Mouse (Mus musculus) cerebellum, adult 2 months (tissue): Measurements from ENCODE around the gene Cep295.

Source experiments
- CTCF ChIP-seq: fragments of 200-500 bp; IDR thresholded peaks from 2 replicates; pipeline ENCODE4 v1.5.1; 2011; ENCODE audit warnings: low read depth, mild to moderate bottlenecking, control low read depth, low read length, moderate library complexity, borderline replicate concordance; ENCODE audit not compliant: insufficient read depth
- POLR2A ChIP-seq: fragments of 200-500 bp; IDR thresholded peaks from 2 replicates; pipeline ENCODE4 v1.6.1; 2011; ENCODE audit warnings: low read length, control low read depth, borderline replicate concordance; ENCODE audit not compliant: insufficient read depth

DNA sequence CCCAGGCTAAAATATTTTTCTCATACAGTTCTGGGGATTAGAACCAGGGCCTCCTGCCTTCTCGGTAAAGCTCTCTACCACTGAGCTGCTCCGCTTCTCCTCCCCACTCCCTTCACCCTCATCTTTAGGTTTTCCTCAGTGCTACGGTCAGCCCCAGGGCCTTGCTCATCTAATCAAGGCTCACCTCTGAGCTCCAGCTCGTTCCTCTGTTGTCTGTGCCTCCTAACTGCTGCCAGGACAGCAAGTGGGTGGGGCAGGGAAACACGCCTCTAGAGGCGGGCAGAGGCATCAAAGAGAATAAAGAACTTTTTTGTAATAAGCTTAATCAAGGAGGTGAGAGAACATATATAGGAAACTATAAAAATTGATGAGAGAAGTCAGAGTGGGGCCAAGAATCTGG is 69.7 kb downstream of the Cep295 start:
- TF ChIP-seq POLR2A (no peak), CTCF (no peak)
